Mouse (Mus musculus) stomach, adult 2 months (tissue): ENCODE measurements around the gene Ttc28. TPM values are rescaled to one million over a fixed set of nuclear protein-coding genes. Genes with fewer than 3 reads are reported as not detected.

Experiments used
- polyA plus RNA-seq: library from polyadenylated mRNA; depleted of rRNA; stranded (reverse); fragments of >200 nt; gene quantifications from 2 replicates; pipeline ENCODE4 v1.2.3, GENCODE M21; 2012; rRNA removed

Ttc28 gene
- polyA plus RNA-seq: 1.9 and 2.4 TPM in 2 replicates

GRCm38 (mm10) chr5:110879584-110880374 is at the start of gene Ttc28:
Gene Ttc28, plus strand, starts transcription at chr5:110879803.

GRCm38 (mm10) chr5:110839678-110840365 is 39.8 kb upstream of the Ttc28 start, which contains the start of the genes Hscb and Chek2:
Gene Hscb, minus strand, starts transcription at chr5:110839777.
Gene Chek2, plus strand, starts transcription at chr5:110839979.

DNA sequence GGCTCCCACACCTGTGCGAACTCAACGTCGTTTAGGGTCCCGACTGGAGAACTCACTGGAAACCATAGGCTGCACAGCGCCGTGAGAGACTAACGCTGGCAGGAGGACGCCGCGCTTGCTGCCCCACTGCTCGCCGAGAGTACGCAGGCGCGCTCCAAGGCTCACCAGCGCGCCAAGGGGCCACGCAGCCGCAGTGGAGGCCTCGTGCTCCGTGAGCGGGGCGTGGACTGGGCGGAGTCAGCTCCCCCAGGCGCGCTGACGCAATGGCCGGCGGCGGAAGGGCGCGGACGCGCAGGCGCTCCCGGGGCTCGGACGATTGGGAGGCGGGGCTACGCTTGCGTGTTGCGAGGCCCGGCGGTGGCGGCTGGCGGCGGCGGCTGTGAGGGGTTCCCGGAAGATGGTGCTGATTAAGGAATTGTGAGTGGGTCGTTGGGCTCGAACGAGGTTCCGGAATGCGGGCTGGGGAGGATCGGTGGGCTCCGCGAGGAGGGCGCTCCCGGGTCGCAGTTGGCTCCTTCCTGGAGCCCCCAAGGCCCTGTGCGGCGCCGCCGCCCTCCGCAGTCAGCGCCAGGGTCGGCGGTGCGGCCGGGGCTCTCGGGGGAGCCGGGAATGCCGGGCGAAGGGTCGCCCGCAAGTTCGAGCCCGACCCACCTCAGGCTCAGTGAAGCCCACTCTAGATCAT is 451.0 kb downstream of the Ttc28 start, which contains the start of gene Pitpnb:
Gene Pitpnb, plus strand, starts transcription at position 347 of the 682 bp plus-strand sequence.

Other genes starting within 250 kb of the Ttc28 start
- gene Noc4l, start 226.4 kb upstream of the Ttc28 start, polyA plus RNA-seq: 24.1 and 34.4 TPM in 2 replicates
- gene Ddx51, start 226.4 kb upstream of the Ttc28 start, polyA plus RNA-seq: 4.5 and 5.0 TPM in 2 replicates
- gene Ep400, start 109.1 kb upstream of the Ttc28 start, polyA plus RNA-seq: 19.3 and 25.2 TPM in 2 replicates
- 10.5 and 11.8 TPM in 2 replicates for gene Pus1, start 99.1 kb upstream of the Ttc28 start, polyA plus RNA-seq
- 25.2 and 39.0 TPM in 2 replicates for gene Ulk1, start 69.7 kb upstream of the Ttc28 start, polyA plus RNA-seq
- gene Hscb, start 40.0 kb upstream of the Ttc28 start, polyA plus RNA-seq: 5.8 and 9.0 TPM in 2 replicates
- gene Chek2, start 39.8 kb upstream of the Ttc28 start, polyA plus RNA-seq: 3.1 and 3.3 TPM in 2 replicates